Mouse (Mus musculus): ENCODE measurements around the gene Usf2. TPM values are rescaled to one million over a fixed set of nuclear protein-coding genes. Genes with fewer than 3 reads are reported as not detected.
A peak's percentile ranks its signal among the peaks of the same experiment; 100 is the strongest.

Usf2 gene
- total RNA-seq, 1 experiment from 2014 or later, result 138 TPM

DNA sequence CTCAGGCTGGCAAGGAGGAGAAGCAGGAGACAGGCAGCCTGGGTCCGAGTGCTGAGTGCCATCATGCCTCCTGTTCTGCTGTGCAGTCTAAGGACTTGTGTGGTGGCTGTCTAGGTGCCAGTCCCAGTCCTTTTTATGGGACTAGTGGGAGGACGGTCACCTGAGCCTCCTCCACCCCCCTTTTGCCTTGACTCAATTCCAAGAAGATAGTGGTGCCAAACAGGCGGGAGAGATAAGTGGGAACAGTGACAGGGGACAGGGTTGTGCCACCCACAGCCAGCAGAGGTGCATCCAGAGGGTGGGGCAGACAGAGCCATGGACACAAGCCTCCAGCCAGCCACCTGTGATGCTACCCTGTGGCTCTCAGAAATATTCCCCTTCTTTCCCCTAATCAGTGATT lies 32.5 kb downstream of the Usf2 start:
- ATAC-seq (replicated peaks; ENCODE audit: low read depth, poor library complexity, severe bottlenecking), result no peak

DNA sequence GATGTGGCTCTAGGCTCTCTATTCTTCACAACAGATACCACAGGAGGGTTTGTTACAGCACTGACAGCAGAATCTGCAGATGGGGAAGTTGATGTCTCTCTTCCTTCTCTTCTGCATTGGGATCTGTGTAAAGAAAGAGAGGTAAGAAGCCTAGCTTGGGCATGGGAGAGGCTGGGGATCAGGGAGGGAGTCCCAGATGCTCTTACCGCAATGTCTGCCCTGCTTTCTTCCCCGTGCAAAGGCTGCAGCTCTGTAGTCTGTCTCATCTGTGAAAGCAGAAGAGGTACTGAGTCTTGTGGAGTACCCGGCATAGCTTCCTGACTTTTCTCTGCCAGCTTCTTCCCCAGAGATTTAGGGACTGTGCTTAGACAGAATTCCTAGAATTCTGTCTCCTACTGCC lies 34.1 kb downstream of the Usf2 start:
- peak; percentile 51 for ATAC-seq (replicated peaks; ENCODE audit: low read depth, poor library complexity, severe bottlenecking)

DNA sequence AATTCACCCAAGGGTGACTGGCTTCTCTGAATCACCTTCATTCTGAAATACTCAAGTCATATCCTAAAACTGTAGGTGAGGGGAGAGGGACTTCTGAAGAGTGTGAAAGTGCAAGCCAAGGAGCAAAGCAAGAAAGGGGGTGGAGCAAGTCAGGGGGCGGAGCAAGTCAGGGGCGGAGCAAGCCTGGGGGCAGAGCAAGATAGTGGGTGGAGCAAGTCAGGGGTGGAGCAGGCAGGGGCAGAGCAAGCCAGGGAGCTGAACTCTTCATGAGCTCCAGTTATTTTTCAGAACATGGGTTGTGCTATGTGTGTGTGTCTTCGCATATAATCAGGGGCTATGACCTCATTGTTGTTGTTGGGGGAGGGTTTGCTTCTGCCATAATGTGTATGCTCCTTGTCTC lies 36.4 kb downstream of the Usf2 start:
- peak; percentile 74 for ATAC-seq (replicated peaks; ENCODE audit: low read depth, poor library complexity, severe bottlenecking)

DNA sequence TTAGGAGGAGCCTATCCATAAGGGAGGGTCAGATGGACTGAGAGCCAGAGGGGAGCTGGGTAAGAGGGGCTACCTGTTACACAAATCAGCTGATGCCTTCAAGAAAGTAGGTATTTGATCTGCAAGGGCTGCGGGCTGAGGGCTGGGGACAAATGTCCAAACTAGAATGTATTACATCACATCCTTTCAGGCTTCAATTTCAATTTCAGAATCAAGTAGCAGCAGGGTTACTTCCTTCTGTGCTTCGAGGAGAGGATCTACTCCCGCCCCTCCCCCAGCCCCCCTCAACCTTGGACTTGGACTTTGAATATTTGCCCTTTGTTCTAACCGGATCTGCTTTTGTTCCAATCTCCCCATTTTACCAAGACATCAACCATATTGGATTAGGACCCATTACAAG lies 39.4 kb downstream of the Usf2 start:
- ATAC-seq (replicated peaks; ENCODE audit: low read depth, poor library complexity, severe bottlenecking), result peak; percentile 46

DNA sequence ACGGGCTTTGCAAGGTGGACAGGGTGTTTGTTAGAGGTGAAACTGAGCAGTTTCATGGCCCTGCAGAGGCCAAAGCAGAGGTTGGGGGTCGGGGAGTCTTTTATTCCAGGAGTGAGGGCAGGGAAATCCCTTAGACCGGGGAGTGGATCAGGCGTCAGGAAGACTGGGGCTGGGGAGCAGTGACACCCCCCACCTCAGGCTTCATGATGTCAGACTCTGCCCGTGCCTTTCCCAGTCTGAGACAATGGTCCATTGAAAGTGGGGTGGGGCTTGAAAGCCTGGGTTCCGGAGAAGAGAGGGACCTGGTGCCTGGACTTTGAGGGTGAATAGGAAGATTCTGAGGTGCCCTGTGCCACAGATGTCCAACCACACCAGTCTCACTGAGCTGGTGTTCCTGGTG lies 39.9 kb downstream of the Usf2 start:
- ATAC-seq (replicated peaks; ENCODE audit: low read depth, poor library complexity, severe bottlenecking), result no peak

DNA sequence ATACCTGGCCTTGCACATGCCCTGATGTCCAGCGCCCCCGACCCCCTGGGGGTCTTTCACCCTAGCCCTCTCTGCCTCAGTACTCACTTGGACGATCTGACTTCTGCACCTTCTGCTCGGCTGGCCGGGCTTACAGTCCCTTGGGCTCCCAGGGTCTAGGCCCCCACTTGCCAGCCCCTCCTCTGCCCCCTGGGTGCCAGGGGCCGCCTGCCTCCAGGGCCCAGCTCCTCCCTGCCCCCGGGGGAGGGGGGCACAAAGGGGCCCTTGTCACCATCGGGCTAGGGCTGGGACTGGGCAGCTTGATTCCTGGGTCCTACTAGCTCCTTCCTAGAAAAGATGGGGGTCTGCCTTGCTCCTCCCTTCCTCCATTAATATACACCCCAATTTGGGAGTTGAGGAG lies 41.9 kb downstream of the Usf2 start, which contains the start of gene Mag:
Mag (minus strand) TSS at position 142 of the 400 bp plus-strand sequence.
- ATAC-seq (replicated peaks; ENCODE audit: low read depth, poor library complexity, severe bottlenecking), result no peak

DNA sequence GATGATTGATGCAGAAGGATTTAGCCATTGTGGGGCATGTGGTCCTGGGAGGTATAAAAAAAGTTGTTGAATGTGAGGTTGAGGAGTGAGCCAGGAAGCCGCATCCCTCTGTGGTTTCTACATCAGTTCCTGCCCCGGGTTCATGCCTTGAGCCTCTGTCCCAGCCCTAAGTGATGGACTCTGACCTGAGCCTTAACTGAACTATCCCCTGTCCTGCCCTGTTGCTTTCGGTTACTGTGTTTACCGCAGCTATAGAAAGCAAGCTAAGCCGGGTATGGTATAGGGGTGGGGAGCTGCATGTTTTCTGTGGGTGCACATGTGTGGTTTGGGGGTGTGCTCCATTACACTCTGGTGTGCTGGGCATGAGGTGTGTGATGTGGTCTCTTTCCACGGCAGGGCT lies 46.8 kb downstream of the Usf2 start:
- ATAC-seq (replicated peaks; ENCODE audit: low read depth, poor library complexity, severe bottlenecking), result peak; percentile 36

DNA sequence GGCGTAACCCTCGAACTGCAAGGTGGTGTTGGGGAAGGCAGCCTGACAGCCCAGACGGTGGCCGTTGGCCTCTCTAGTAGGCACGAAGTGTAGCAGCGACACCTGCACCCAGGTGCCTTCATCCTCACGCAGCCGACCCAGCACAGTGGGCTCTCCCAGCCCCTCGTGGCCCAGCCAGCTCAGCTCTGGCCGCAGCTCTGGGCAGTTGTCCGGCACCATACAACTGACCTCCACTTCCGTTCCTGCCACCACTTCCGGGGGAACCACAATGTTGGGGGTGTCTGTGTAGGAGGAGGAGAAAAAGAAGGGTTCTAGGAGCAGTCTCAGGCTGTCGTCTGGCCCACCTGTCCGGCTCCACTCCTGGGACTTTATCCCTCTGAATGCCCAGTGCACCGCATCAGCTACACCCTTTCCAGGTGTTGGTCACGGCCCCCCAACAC lies 47.6 kb downstream of the Usf2 start:
- ATAC-seq (replicated peaks; ENCODE audit: low read depth, poor library complexity, severe bottlenecking), result no peak

DNA sequence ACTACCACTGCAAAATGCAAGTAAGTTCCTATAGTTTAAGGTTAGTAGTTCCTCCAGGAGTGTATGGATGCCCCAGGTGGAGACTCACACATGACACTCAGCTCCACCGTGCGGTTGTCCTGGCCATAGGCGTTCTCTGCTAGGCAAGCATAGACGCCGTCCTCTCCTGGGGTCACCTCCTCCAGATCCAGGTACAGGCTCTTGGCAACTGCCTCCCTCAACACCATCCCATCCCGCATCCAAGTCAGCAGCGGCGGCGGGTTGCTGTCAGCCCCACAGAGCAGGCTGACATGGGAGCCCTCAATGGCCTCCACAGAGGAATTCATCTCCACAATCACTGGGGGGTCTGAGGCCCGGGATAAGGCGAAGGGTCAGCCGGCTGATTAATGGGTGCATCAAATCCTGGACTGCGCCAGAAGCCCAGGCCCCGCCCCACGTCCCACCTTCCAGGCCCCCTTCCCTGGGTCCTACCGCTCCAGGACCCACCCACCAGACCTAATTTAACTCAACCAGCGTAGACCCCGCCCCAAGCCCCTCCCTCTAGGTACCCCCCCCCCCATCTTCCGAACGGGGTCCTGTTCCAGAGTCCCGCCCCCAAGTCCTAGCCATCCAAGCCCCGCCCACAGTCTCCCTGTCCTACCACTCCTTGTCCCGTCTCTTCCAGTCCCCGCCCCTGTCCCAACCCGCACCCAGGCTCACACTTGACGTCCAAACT lies 48.2 kb downstream of the Usf2 start:
- ATAC-seq (replicated peaks; ENCODE audit: low read depth, poor library complexity, severe bottlenecking), result peak; percentile 37; the same call in 1 of the 2 replicates

DNA sequence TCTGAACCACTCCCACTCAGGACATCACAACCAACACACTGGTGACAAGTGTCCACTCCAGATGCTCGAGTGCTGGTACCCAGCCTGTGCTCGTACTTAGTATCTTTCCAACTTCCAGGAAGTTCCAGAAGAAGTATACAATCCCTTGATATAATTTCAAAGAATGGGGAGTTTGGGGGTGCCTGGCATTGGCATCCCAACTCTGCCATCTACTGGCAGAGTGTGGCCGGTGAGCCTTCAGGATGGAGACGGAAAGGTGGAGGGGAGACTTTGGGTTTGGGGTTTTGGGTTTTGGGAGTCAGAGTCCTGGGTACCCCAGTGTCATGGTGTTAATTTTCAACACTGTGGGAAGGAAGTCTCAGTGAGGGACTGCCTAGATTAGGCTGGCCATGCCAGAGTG lies 52.6 kb downstream of the Usf2 start:
- ATAC-seq (replicated peaks; ENCODE audit: low read depth, poor library complexity, severe bottlenecking), result peak; percentile 54; the same call in 1 of the 2 replicates

Other genes with a start within 250 kb of the Usf2 start
- gene Atp4a, start 244.6 kb downstream of the Usf2 start, total RNA-seq (2017), result 1.1 and 1.8 TPM in 2 replicates
- 51.1 and 61.8 TPM in 2 replicates for gene Tmem147, start 227.3 kb downstream of the Usf2 start, total RNA-seq (2017)
- gene Gapdhs, start 213.1 kb downstream of the Usf2 start, total RNA-seq (2017), result not detected in 2 replicates
- 0.78 TPM in 1 of 2 replicates, not detected in the other for gene Sbsn, start 205.3 kb downstream of the Usf2 start, total RNA-seq (2017)
- gene Dmkn, start 193.0 kb downstream of the Usf2 start, total RNA-seq (2017), result 4.2 TPM in 1 of 2 replicates, not detected in the other
- gene Krtdap, start 168.9 kb downstream of the Usf2 start, total RNA-seq (2017), result not detected in 2 replicates
- gene Ffar2, start 133.0 kb downstream of the Usf2 start, total RNA-seq (2017), result 20.3 and 28.0 TPM in 2 replicates
- not detected in 2 replicates for gene Ffar3, start 100.6 kb downstream of the Usf2 start, total RNA-seq (2017)
- gene Ffar1, start 95.2 kb downstream of the Usf2 start, total RNA-seq (2017), result not detected in 2 replicates
- gene Cd22, start 76.5 kb downstream of the Usf2 start, total RNA-seq (2017), result 0.29 and 7.6 TPM in 2 replicates
- gene Mag, start 41.9 kb downstream of the Usf2 start, total RNA-seq (2017), result not detected in 2 replicates
- not detected in 2 replicates for gene Hamp2, start 32.1 kb downstream of the Usf2 start, total RNA-seq (2017)
- gene Hamp, start 12.8 kb downstream of the Usf2 start, total RNA-seq (2017), result not detected in 2 replicates
- 1.1 TPM in 1 of 2 replicates, not detected in the other for gene Lsr, start 16.7 kb upstream of the Usf2 start, total RNA-seq (2017)
- not detected in 2 replicates for gene Fam187b, start 17.0 kb upstream of the Usf2 start, total RNA-seq (2017)
- gene Fxyd5, start 85.7 kb upstream of the Usf2 start, total RNA-seq (2017), result 216 and 242 TPM in 2 replicates
- gene Fxyd7, start 94.7 kb upstream of the Usf2 start, total RNA-seq (2017), result not detected in 2 replicates
- gene Fxyd1, start 100.4 kb upstream of the Usf2 start, total RNA-seq (2017), result 2.7 and 4.2 TPM in 2 replicates
- gene Lgi4, start 102.5 kb upstream of the Usf2 start, total RNA-seq (2017), result not detected in 2 replicates
- gene Fxyd3, start 119.9 kb upstream of the Usf2 start, total RNA-seq (2017), result not detected in 2 replicates
- gene Hpn, start 158.5 kb upstream of the Usf2 start, total RNA-seq (2017), result 13.4 and 19.9 TPM in 2 replicates
- 2.1 TPM in 1 of 2 replicates, not detected in the other for gene Scn1b, start 170.2 kb upstream of the Usf2 start, total RNA-seq (2017)
- 30.8 and 38.7 TPM in 2 replicates for gene Gramd1a, start 199.1 kb upstream of the Usf2 start, total RNA-seq (2017)

All from common myeloid progenitor, adult 5-6 weeks (primary cell).